Mouse (Mus musculus): ENCODE measurements around the gene Nelfe. TPM values are rescaled to one million over a fixed set of nuclear protein-coding genes. Genes with fewer than 3 reads are reported as not detected.

The Nelfe gene
- total and polyA plus RNA-seq, 2 experiments from 2014 or later = 32.9 to 63.5 TPM

GRCm38 (mm10) chr17:34891377-34891776, 41.2 kb downstream of the Nelfe start:
- H3K36me3 ChIP-seq (ENCODE audit: insufficient read depth, low read length) = no peaks in the 10 kb centered on the region; the same call in 1 of the 2 replicates
- ATAC-seq (no peak), DNase-seq (ENCODE audit: low spot score) (no peak)
- WGBS = 99% methylated on average over 2 of the region's 2 CpGs
- H3K9me3 ChIP-seq (ENCODE audit: low read length) = no peaks in the 10 kb centered on the region
- H3K27ac ChIP-seq = no peak overlapping the region
- H3K27me3 ChIP-seq (ENCODE audit: insufficient read depth, low read length) = no peaks in the 10 kb centered on the region
- H3K9ac ChIP-seq (replicated peaks; ENCODE audit: low read length) = no peak overlapping the region
- H3K4me2 ChIP-seq (ENCODE audit: low read depth, low read length) = no peak overlapping the region
- H3K4me3 ChIP-seq (ENCODE audit: low read length) = no peak overlapping the region
- TF ChIP-seq CTCF (IDR thresholded peaks at IDR 0.05; ENCODE audit: low read depth) = 0 out of 2 replicates have a peak, but pooled peaks have one; percentile 9
- H3K4me1 ChIP-seq (ENCODE audit: insufficient read depth, low read length) = peaks cover 13% of the 10 kb centered on the region; the same call in 1 of the 2 replicates

GRCm38 (mm10) chr17:34893072-34893824, 43.1 kb downstream of the Nelfe start:
- ATAC-seq = no peak
- DNase-seq (ENCODE audit: low spot score) = no peak
- 65% methylated on average over 12 of the region's 12 CpGs for WGBS
- Histone ChIP-seq H3K4me3 (ENCODE audit: low read length) (peak overlapping the region; percentile 75), H3K27ac (peak overlapping the region; percentile 91), H3K9ac (replicated peaks; ENCODE audit: low read length) (peak overlapping the region; percentile 85; the same call in 1 of the 2 replicates), H3K4me1 (ENCODE audit: insufficient read depth, low read length) (peaks cover 15% of the 10 kb centered on the region; the same call in 1 of the 2 replicates), H3K4me2 (ENCODE audit: low read depth, low read length) (peak overlapping the region; percentile 90), H3K27me3 (ENCODE audit: insufficient read depth, low read length) (no peaks in the 10 kb centered on the region), H3K36me3 (ENCODE audit: insufficient read depth, low read length) (no peaks in the 10 kb centered on the region; the same call in 1 of the 2 replicates), H3K9me3 (ENCODE audit: low read length) (no peaks in the 10 kb centered on the region)
- no peak for TF ChIP-seq CTCF (IDR thresholded peaks at IDR 0.05; ENCODE audit: low read depth)

- H3K4me1 ChIP-seq (ENCODE audit: insufficient read depth, low read length) = peaks cover 15% of the 10 kb centered on the region; the same call in 1 of the 2 replicates
- 2% methylated on average over 21 of the region's 51 CpGs for WGBS
- peak overlapping the region; percentile 85 for H3K9ac ChIP-seq (replicated peaks; ENCODE audit: low read length)
- H3K9me3 ChIP-seq (ENCODE audit: low read length) = no peaks in the 10 kb centered on the region
- ATAC-seq (peak; percentile 94), DNase-seq (ENCODE audit: low spot score) (peak; percentile 99)
- H3K27me3 ChIP-seq (ENCODE audit: insufficient read depth, low read length) = no peaks in the 10 kb centered on the region
- peak overlapping the region; percentile 75 for H3K4me3 ChIP-seq (ENCODE audit: low read length)
- peak; percentile 20; the same call in 1 of the 2 replicates for TF ChIP-seq CTCF (IDR thresholded peaks at IDR 0.05; ENCODE audit: low read depth)
- peak overlapping the region; percentile 90 for H3K4me2 ChIP-seq (ENCODE audit: low read depth, low read length)
- peak overlapping the region; percentile 91 for H3K27ac ChIP-seq
- H3K36me3 ChIP-seq (ENCODE audit: insufficient read depth, low read length) = no peaks in the 10 kb centered on the region; the same call in 1 of the 2 replicates
Observed at GRCm38 (mm10) chr17:34894074-34894597, 43.9 kb downstream of the Nelfe start.

- H3K9me3 ChIP-seq (ENCODE audit: low read length) = no peaks in the 10 kb centered on the region
- TF ChIP-seq CTCF (IDR thresholded peaks at IDR 0.05; ENCODE audit: low read depth) = no peak
- 6% methylated on average over 46 of the region's 51 CpGs for whole genome bisulfite sequencing
- peak overlapping the region; percentile 91 for H3K27ac ChIP-seq
- ATAC-seq = peak; percentile 44
- no peaks in the 10 kb centered on the region for H3K27me3 ChIP-seq (ENCODE audit: insufficient read depth, low read length)
- peak overlapping the region; percentile 90 for H3K4me2 ChIP-seq (ENCODE audit: low read depth, low read length)
- no peaks in the 10 kb centered on the region; the same call in 1 of the 2 replicates for H3K36me3 ChIP-seq (ENCODE audit: insufficient read depth, low read length)
- H3K4me1 ChIP-seq (ENCODE audit: insufficient read depth, low read length) = peaks cover 15% of the 10 kb centered on the region; the same call in 1 of the 2 replicates
- H3K9ac ChIP-seq (replicated peaks; ENCODE audit: low read length) = peak overlapping the region; percentile 85
- H3K4me3 ChIP-seq (ENCODE audit: low read length) = peak overlapping the region; percentile 75
- DNase-seq (ENCODE audit: low spot score) = peak; percentile 45
Observed at GRCm38 (mm10) chr17:34894801-34895530, 44.8 kb downstream of the Nelfe start.

- H3K27ac ChIP-seq = peak overlapping the region; percentile 91
- DNase-seq (ENCODE audit: low spot score) (no peak), ATAC-seq (no peak)
- 89% methylated on average over 15 of the region's 15 CpGs for WGBS
- H3K4me3 ChIP-seq (ENCODE audit: low read length) = peak overlapping the region; percentile 75
- TF ChIP-seq CTCF (IDR thresholded peaks at IDR 0.05; ENCODE audit: low read depth) = no peak
- peak overlapping the region; percentile 90 for H3K4me2 ChIP-seq (ENCODE audit: low read depth, low read length)
- H3K9me3 ChIP-seq (ENCODE audit: low read length) = no peaks in the 10 kb centered on the region
- no peaks in the 10 kb centered on the region; the same call in 1 of the 2 replicates for H3K36me3 ChIP-seq (ENCODE audit: insufficient read depth, low read length)
- H3K27me3 ChIP-seq (ENCODE audit: insufficient read depth, low read length) = no peaks in the 10 kb centered on the region
- peak overlapping the region; percentile 85 for H3K9ac ChIP-seq (replicated peaks; ENCODE audit: low read length)
- peaks cover 15% of the 10 kb centered on the region; the same call in 1 of the 2 replicates for H3K4me1 ChIP-seq (ENCODE audit: insufficient read depth, low read length)
Observed at GRCm38 (mm10) chr17:34895724-34896123, 45.5 kb downstream of the Nelfe start.

GRCm38 (mm10) chr17:34896366-34896765, 46.2 kb downstream of the Nelfe start:
- Histone ChIP-seq H3K9ac (replicated peaks; ENCODE audit: low read length) (no peak overlapping the region), H3K4me1 (ENCODE audit: insufficient read depth, low read length) (peaks cover 15% of the 10 kb centered on the region; the same call in 1 of the 2 replicates), H3K4me3 (ENCODE audit: low read length) (no peak overlapping the region), H3K9me3 (ENCODE audit: low read length) (no peaks in the 10 kb centered on the region), H3K4me2 (ENCODE audit: low read depth, low read length) (0 out of 2 replicates have a peak overlapping the region, but pooled peaks have one; percentile 94), H3K27ac (no peak overlapping the region), H3K27me3 (ENCODE audit: insufficient read depth, low read length) (no peaks in the 10 kb centered on the region), H3K36me3 (ENCODE audit: insufficient read depth, low read length) (peaks cover 5% of the 10 kb centered on the region; the same call in 1 of the 2 replicates)
- TF ChIP-seq CTCF (IDR thresholded peaks at IDR 0.05; ENCODE audit: low read depth) = no peak
- no peak for ATAC-seq
- WGBS = 83% methylated on average over 17 of the region's 17 CpGs
- no peak for DNase-seq (ENCODE audit: low spot score)

All from hindbrain, postnatal 0 days (tissue).